Mouse (Mus musculus): Measurements from ENCODE around the gene Rps2. TPM values are rescaled to one million over a fixed set of nuclear protein-coding genes. Genes with fewer than 3 reads are reported as not detected.

Rps2 gene
- polyA plus RNA-seq, 1 experiment from 2014 or later = 787 TPM

DNA sequence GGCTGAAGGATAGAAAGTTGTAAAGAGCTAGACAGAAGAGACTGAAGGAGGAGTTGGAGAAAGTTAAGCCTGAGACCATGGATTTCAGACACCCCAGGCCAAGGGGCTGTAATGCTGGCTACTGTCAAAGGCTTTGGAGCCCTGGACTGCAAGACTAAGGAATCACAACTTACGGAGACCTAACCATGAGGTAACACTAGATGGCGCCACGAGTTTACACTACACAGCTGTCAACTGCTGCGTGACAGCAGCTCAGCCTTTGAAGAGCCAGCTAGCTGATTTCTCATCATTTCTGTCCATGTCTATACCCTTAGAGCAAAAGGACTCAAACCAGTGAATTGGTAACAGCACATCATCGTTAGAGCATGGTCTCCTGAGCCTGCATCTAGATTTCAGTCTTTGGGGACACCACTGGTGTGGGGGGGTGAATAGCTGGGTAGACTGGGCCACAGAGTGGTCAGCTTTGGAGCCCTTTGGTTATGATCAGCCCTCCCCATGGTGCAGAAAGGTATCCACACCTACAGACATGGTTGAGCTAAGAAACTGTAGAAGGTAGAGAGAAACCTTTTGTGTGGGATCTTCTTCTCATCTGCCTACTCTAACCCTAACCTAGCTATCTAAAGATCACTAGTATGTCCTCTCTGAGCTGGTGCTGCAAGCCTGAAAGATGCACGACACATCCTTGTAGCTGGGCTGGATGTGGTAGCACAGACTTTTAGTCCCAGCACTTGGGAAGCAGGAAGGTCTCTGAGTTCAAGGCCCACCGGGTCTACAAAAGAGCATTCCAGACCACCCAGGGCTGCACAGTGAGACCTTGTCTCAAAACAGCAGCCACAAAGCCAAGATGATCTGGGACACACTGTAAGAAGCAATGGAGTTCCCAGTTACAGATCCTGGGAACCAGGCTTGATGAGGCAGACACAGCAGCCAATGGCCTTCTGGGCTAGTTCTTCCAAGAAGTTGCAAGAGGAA lies 27.9 kb downstream of the Rps2 start:
- H3K4me2 ChIP-seq (ENCODE audit: low read length) = no peak overlapping the region
- ATAC-seq = peak; percentile 86
- H3K9me3 ChIP-seq (ENCODE audit: control insufficient read depth, low read length) = no peaks in the 10 kb centered on the region
- H3K9ac ChIP-seq (replicated peaks; ENCODE audit: low read depth, low read length) = no peak overlapping the region
- H3K4me1 ChIP-seq (replicated peaks; ENCODE audit: control insufficient read depth, insufficient read depth, low read length) = no peaks in the 10 kb centered on the region
- 24% methylated on average over 7 of the region's 7 CpGs for WGBS
- peaks cover 10% of the 10 kb centered on the region for H3K27me3 ChIP-seq (replicated peaks; ENCODE audit: control insufficient read depth, insufficient read depth, low read length)
- H3K36me3 ChIP-seq (ENCODE audit: control insufficient read depth, insufficient read depth) = no peaks in the 10 kb centered on the region
- H3K27ac ChIP-seq (ENCODE audit: low read length) = no peak overlapping the region
- H3K4me3 ChIP-seq (replicated peaks; ENCODE audit: low read length) = no peak overlapping the region

DNA sequence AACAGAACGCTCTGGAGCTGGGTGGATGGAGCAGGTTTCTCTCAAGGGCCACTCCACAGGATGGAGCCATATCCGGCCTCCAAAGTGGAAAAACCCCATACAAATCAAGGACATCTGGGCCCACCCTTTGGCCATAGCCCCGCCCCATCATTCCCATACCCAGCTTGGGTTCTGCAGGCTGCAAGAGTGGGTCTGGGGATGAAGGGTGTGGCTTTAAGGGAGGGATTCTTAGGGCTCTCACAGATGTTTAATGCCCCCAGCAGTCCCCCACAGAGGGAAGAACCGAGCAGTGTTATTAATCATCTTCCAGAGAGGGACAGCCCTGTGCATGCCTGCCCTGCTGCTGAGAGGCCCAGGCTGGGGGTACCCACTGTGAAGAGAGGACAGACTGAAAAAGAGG lies 29.1 kb downstream of the Rps2 start:
- Histone ChIP-seq H3K4me1 (replicated peaks; ENCODE audit: control insufficient read depth, insufficient read depth, low read length) (no peaks in the 10 kb centered on the region), H3K4me2 (ENCODE audit: low read length) (no peak overlapping the region), H3K27ac (ENCODE audit: low read length) (no peak overlapping the region), H3K9ac (replicated peaks; ENCODE audit: low read depth, low read length) (no peak overlapping the region), H3K4me3 (replicated peaks; ENCODE audit: low read length) (no peak overlapping the region), H3K27me3 (replicated peaks; ENCODE audit: control insufficient read depth, insufficient read depth, low read length) (peaks cover 20% of the 10 kb centered on the region), H3K9me3 (ENCODE audit: control insufficient read depth, low read length) (no peaks in the 10 kb centered on the region), H3K36me3 (ENCODE audit: control insufficient read depth, insufficient read depth) (no peaks in the 10 kb centered on the region)
- 53% methylated on average over 4 of the region's 4 CpGs for WGBS
- ATAC-seq = no peak

DNA sequence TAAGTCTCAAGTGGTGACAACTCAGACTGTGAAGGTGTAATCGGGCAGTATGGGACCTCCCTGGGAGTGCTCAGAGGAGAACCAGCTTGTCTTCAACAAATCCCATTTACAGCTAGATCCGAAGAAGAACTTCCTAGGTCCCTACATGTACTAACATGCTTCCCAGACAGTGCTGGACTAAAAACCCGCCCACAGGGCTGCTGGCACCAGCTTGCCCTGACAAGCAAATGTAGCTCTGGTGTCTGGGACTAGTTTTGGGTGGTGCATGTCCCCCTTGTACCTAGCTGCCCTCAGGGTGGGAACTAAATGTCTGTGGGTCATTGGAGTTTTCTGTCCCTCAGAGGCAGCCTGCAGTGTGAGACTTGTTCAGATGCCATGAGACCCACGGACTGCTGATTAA lies 33.6 kb downstream of the Rps2 start:
- 7% methylated on average over 4 of the region's 4 CpGs for WGBS
- no peak for ATAC-seq
- Histone ChIP-seq H3K9ac (replicated peaks; ENCODE audit: low read depth, low read length) (no peak overlapping the region), H3K4me1 (replicated peaks; ENCODE audit: control insufficient read depth, insufficient read depth, low read length) (peaks cover 13% of the 10 kb centered on the region), H3K4me2 (ENCODE audit: low read length) (no peak overlapping the region), H3K27me3 (replicated peaks; ENCODE audit: control insufficient read depth, insufficient read depth, low read length) (peaks cover 56% of the 10 kb centered on the region), H3K27ac (ENCODE audit: low read length) (no peak overlapping the region), H3K4me3 (replicated peaks; ENCODE audit: low read length) (no peak overlapping the region), H3K9me3 (ENCODE audit: control insufficient read depth, low read length) (no peaks in the 10 kb centered on the region), H3K36me3 (ENCODE audit: control insufficient read depth, insufficient read depth) (no peaks in the 10 kb centered on the region)

DNA sequence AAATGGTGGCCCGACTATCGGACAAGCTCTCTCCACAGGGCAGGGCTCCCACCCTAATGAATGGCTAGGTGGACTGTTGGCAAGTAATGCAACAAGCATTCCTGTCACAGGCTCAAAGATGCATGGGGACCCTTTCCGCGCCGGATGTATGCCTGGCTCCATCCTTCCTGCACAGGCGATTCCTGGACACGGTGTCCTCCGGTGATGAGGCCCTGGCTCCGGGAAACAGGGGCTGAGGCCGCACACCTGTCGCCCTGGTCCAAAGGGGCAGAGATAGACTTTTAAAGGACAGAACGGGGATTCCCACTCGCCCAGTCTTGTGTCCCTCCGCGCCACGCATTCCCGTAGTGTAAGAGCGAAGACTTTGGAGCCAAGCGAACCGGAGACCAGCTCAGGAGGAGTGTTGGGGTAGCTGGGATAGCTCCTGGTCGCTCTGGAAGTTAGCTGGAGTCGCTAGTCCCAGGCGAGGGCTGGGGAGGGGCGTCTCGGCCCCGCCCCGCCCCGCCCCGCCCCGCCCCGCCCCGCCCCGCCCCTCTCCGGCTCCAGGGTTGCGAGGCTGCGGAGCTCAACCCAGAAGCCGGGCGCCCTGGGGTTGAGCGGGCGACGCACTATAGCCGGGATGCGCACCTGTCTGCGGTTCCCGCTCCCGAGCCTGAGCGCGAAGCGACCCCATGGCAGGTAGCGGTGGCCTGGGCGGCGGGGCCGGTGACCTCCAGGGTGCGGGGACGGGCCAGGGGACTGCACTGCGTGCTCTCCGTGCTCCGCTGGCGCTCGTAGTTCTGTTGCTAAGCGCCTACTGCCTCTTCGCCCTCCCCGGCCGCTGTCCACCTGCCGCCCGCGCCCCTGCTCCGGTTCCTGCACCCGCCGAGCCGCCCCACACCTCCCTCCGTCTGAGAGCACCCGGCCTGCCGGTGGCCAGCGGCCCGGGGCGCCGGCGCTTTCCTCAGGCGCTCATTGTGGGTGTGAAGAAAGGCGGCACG lies 34.8 kb downstream of the Rps2 start, which contains the start of gene Hs3st6:
Hs3st6 (plus strand) TSS at position 574 of the 980 bp plus-strand sequence.
- peaks cover 56% of the 10 kb centered on the region for H3K27me3 ChIP-seq (replicated peaks; ENCODE audit: control insufficient read depth, insufficient read depth, low read length)
- no peaks in the 10 kb centered on the region for H3K9me3 ChIP-seq (ENCODE audit: control insufficient read depth, low read length)
- H3K36me3 ChIP-seq (ENCODE audit: control insufficient read depth, insufficient read depth) = no peaks in the 10 kb centered on the region
- peak within 1 kb of the TSS; percentile 45 for H3K4me3 ChIP-seq (replicated peaks; ENCODE audit: low read length)
- peaks cover 13% of the 10 kb centered on the region for H3K4me1 ChIP-seq (replicated peaks; ENCODE audit: control insufficient read depth, insufficient read depth, low read length)
- ATAC-seq = peak; percentile 63
- H3K4me2 ChIP-seq (ENCODE audit: low read length) = peak within 1 kb of the TSS; percentile 74
- under 1% methylated on average over 71 of the region's 82 CpGs for WGBS
- no peak within 1 kb of the TSS for H3K27ac ChIP-seq (ENCODE audit: low read length)
- H3K9ac ChIP-seq (replicated peaks; ENCODE audit: low read depth, low read length) = peak within 1 kb of the TSS; percentile 33; the same call in 1 of the 2 replicates

DNA sequence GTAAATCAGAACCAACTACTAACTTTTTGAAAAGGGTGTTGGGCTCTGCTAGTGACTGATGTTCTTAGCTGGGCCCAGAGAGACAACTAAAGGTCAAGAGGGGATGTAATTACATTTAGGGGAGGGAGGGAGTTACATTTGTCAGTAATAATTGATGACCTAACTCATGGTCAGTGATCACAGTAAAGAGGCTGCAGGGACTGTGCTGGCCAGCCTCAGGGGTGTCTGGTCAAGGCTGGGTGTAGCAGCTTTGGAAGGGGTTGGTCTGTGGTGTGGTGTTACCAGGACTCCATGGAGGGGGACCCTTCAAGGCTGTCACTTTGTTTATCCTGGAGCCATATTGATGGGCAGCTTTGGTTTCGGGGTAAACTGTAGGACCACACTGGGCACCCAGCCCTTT lies 39.5 kb downstream of the Rps2 start:
- H3K27ac ChIP-seq (ENCODE audit: low read length) = no peak overlapping the region
- H3K4me1 ChIP-seq (replicated peaks; ENCODE audit: control insufficient read depth, insufficient read depth, low read length) = peaks cover 10% of the 10 kb centered on the region
- H3K9ac ChIP-seq (replicated peaks; ENCODE audit: low read depth, low read length) = no peak overlapping the region
- no peak overlapping the region for H3K4me2 ChIP-seq (ENCODE audit: low read length)
- WGBS = 83% methylated on average over 1 of the region's 1 CpGs
- H3K9me3 ChIP-seq (ENCODE audit: control insufficient read depth, low read length) = no peaks in the 10 kb centered on the region
- no peak overlapping the region for H3K4me3 ChIP-seq (replicated peaks; ENCODE audit: low read length)
- peaks cover 33% of the 10 kb centered on the region for H3K27me3 ChIP-seq (replicated peaks; ENCODE audit: control insufficient read depth, insufficient read depth, low read length)
- ATAC-seq = no peak
- no peaks in the 10 kb centered on the region for H3K36me3 ChIP-seq (ENCODE audit: control insufficient read depth, insufficient read depth)

DNA sequence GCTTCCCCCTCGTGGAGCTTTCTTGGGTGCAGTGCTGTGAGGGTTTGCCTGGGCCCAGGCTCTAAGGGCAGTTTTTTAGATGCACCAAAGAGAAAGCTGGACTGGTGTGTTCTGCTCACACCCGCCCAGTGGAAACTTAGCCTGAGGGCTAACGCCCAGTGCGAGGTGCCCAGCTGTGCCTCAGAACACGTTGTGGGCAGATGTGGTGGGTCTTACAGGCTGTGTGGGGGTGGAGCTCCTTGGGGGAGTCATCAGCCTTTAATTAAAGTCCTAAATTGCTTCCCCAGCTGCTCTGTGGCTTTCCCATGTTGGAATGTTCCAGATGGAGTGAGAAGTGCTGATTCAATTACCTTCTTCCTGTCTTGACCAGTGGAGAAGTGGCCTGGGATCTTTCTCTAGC lies 43.2 kb downstream of the Rps2 start:
- no peak for ATAC-seq
- Histone ChIP-seq H3K4me3 (replicated peaks; ENCODE audit: low read length) (no peak overlapping the region), H3K4me1 (replicated peaks; ENCODE audit: control insufficient read depth, insufficient read depth, low read length) (no peaks in the 10 kb centered on the region; the same call in 1 of the 2 replicates), H3K27me3 (replicated peaks; ENCODE audit: control insufficient read depth, insufficient read depth, low read length) (0 out of 2 replicates have a peak, but pooled peaks cover 2% of the 10 kb centered on the region), H3K36me3 (ENCODE audit: control insufficient read depth, insufficient read depth) (no peaks in the 10 kb centered on the region), H3K9ac (replicated peaks; ENCODE audit: low read depth, low read length) (no peak overlapping the region), H3K4me2 (ENCODE audit: low read length) (no peak overlapping the region), H3K27ac (ENCODE audit: low read length) (no peak overlapping the region), H3K9me3 (ENCODE audit: control insufficient read depth, low read length) (no peaks in the 10 kb centered on the region)
- WGBS = 47% methylated on average over 5 of the region's 5 CpGs

DNA sequence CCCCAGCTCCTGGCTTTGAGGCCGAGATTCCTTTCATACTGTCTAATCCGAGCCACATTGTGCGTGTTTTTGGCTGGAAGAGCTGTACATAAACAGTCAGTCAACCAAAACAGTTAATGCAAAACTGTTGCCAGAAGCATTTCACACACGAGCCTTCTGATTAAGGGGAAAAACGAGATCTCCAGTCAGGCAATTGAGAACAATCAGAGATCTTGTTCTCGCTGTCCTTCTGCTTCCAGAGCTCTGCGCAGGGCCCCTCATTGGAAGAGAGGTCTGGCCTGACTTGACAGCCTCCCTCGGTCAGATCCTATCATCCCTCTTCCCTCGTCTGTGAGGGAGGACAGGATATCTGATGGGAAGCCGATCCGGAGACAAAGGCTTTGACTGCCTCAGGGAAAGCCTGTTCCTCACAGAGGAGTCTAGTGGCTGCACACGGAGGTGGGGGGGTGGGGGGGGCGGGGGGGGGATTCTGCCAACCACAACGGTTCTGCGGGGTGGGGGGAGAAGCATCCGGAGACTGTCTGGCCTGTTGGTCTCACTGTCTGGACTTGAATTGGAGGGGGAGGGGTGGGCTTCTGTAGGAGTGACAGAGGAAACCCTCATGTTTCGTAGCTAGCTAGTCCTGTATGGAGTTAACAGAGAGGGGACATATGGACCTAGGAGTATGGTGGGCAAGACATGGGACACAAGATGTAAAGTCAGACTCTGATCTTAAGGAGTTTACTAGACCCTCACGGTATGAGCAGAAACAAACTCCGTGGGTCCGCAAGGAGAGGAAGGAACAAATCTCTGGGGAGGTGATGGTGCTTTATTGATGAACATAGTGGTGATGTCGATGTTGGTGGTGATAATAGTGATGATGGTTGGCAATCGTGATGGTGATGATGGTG lies 47.3 kb downstream of the Rps2 start:
- 51% methylated on average over 21 of the region's 22 CpGs for WGBS
- no peaks in the 10 kb centered on the region; the same call in 1 of the 2 replicates for H3K27me3 ChIP-seq (replicated peaks; ENCODE audit: control insufficient read depth, insufficient read depth, low read length)
- H3K27ac ChIP-seq (ENCODE audit: low read length) = no peak overlapping the region
- no peaks in the 10 kb centered on the region; the same call in 1 of the 2 replicates for H3K4me1 ChIP-seq (replicated peaks; ENCODE audit: control insufficient read depth, insufficient read depth, low read length)
- no peak overlapping the region for H3K4me2 ChIP-seq (ENCODE audit: low read length)
- H3K4me3 ChIP-seq (replicated peaks; ENCODE audit: low read length) = no peak overlapping the region
- no peak for ATAC-seq
- H3K36me3 ChIP-seq (ENCODE audit: control insufficient read depth, insufficient read depth) = no peaks in the 10 kb centered on the region
- H3K9ac ChIP-seq (replicated peaks; ENCODE audit: low read depth, low read length) = no peak overlapping the region
- no peaks in the 10 kb centered on the region for H3K9me3 ChIP-seq (ENCODE audit: control insufficient read depth, low read length)

DNA sequence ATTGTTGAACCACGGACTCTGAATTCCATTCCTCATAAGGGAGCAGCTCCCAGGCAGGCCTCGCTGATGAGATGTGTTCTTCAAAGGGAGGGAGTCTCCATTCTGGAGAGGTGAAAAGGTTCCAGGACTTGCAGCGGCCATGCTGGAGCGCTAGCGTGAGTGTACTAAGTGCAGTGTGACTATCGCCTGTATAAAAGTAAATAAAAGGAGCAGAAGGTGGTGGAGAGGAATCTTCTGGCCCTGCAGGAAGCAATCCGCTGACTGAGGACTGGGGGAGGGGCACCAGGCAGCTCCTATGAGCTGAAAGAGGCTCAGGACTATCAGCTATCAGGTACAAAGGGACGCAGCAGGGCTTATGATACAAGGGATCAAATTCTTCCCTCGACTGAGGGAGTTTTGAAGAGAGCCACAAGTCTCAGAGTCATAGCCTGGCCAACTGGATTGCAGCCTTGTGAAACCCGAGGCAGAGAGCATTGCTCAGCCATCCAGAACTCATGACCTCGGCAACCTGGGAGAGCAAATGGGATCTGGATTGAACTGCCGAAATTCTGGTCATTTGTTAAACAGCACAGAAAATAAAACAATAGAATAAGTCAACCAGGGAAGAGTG lies 48.5 kb downstream of the Rps2 start:
- Histone ChIP-seq H3K4me1 (replicated peaks; ENCODE audit: control insufficient read depth, insufficient read depth, low read length) (no peaks in the 10 kb centered on the region; the same call in 1 of the 2 replicates), H3K36me3 (ENCODE audit: control insufficient read depth, insufficient read depth) (no peaks in the 10 kb centered on the region), H3K4me2 (ENCODE audit: low read length) (no peak overlapping the region), H3K27ac (ENCODE audit: low read length) (no peak overlapping the region), H3K4me3 (replicated peaks; ENCODE audit: low read length) (no peak overlapping the region), H3K9me3 (ENCODE audit: control insufficient read depth, low read length) (no peaks in the 10 kb centered on the region), H3K9ac (replicated peaks; ENCODE audit: low read depth, low read length) (no peak overlapping the region), H3K27me3 (replicated peaks; ENCODE audit: control insufficient read depth, insufficient read depth, low read length) (no peaks in the 10 kb centered on the region; the same call in 1 of the 2 replicates)
- WGBS = 25% methylated on average over 12 of the region's 12 CpGs
- no peak for ATAC-seq

Data from forebrain, embryonic 16.5 days (tissue).